Mouse (Mus musculus) CH12.LX (cell line): ENCODE measurements around the gene Gm6871. TPM values are rescaled to one million over a fixed set of nuclear protein-coding genes. Genes with fewer than 3 reads are reported as not detected.

Source experiments
- DNase-seq: peaks from one replicate; pipeline ENCODE4 v3.0.0-alpha.2; 2013; ENCODE audit errors: extremely low read depth
- H3K27ac ChIP-seq: 2 replicates; pipeline ENCODE4 v1.5.1; 2012; ENCODE audit warnings: low read depth, mild to moderate bottlenecking, control low read depth, moderate library complexity; ENCODE audit not compliant: insufficient read depth
- H3K27me3 ChIP-seq: replicated peaks from 2 replicates; pipeline ENCODE3; 2012; ENCODE audit warnings: inconsistent platforms
- H3K36me3 ChIP-seq, 2 experiments: replicated peaks in 1 of 2; 2 replicates each; pipeline versions ENCODE3 to v1.6.1; 2012; ENCODE audit warnings: inconsistent platforms in 1 of 2, low read length in 1 of 2, mild to moderate bottlenecking in 1 of 2, mixed read lengths in 1 of 2, moderate library complexity in 1 of 2; ENCODE audit not compliant: control insufficient read depth in 1 of 2, insufficient read depth in 1 of 2
- H3K4me1 ChIP-seq, 2 experiments: 2 replicates each; pipeline ENCODE4 v1.6.1; 2012; ENCODE audit warnings: inconsistent platforms in 1 of 2, moderate library complexity in 1 of 2; ENCODE audit not compliant: insufficient read depth in 2 of 2, control insufficient read depth in 1 of 2
- H3K4me2 ChIP-seq: 2 replicates; pipeline ENCODE4 v1.6.1; 2012; ENCODE audit warnings: low read depth, mild to moderate bottlenecking, control low read depth; ENCODE audit not compliant: poor library complexity, insufficient read depth, severe bottlenecking
- H3K4me3 ChIP-seq, 3 experiments: fragments of 150-350 bp in 1 of 3; sonication (generic) in 1 of 3; replicated peaks in 1 of 3; 2 replicates each; pipeline versions ENCODE3 to v1.5.1; 2011 to 2012; ENCODE audit warnings: low read depth in 2 of 3, low read length in 2 of 3, mild to moderate bottlenecking in 2 of 3, moderate library complexity in 2 of 3, control low read depth in 1 of 3, improper control_type of control experiment in 1 of 3, inconsistent platforms in 1 of 3, mixed read lengths in 1 of 3; ENCODE audit not compliant: poor library complexity in 1 of 3
- H3K79me2 ChIP-seq: replicated peaks from 2 replicates; pipeline ENCODE4 v1.6.1; 2012; ENCODE audit warnings: mild to moderate bottlenecking, moderate library complexity; ENCODE audit not compliant: control insufficient read depth, poor library complexity, insufficient read depth, severe bottlenecking; ENCODE audit errors: extremely low read depth
- H3K9ac ChIP-seq: 2 replicates; pipeline ENCODE4 v1.6.1; 2012; ENCODE audit warnings: low read depth, mild to moderate bottlenecking, control low read depth, moderate library complexity; ENCODE audit not compliant: insufficient read depth
- H3K9me3 ChIP-seq: replicated peaks from 2 replicates; pipeline ENCODE3; 2012; ENCODE audit warnings: low read length, inconsistent platforms, mixed read lengths
- BHLHE40 ChIP-seq: IDR thresholded peaks from 2 replicates; pipeline ENCODE4 v1.6.1; 2011; ENCODE audit warnings: mild to moderate bottlenecking, low read depth, low read length, improper control_type of control experiment
- CHD1 ChIP-seq: IDR thresholded peaks from 2 replicates; pipeline ENCODE4 v1.6.1; 2012; ENCODE audit warnings: low read depth, low read length, improper control_type of control experiment, inconsistent platforms
- CHD2 ChIP-seq: IDR thresholded peaks from 2 replicates; pipeline ENCODE4 v1.6.1; 2011; ENCODE audit warnings: low read length, improper control_type of control experiment
- CTCF ChIP-seq, 2 experiments: IDR thresholded peaks in 1 of 2; conservative IDR thresholded peaks in 1 of 2; 2 replicates each; pipeline ENCODE4 v1.5.1; 2011 to 2012; ENCODE audit warnings: low read depth in 2 of 2, low read length in 2 of 2, improper control_type of control experiment in 1 of 2, inconsistent platforms in 1 of 2, mild to moderate bottlenecking in 1 of 2, moderate library complexity in 1 of 2
- E2F4 ChIP-seq: IDR thresholded peaks from 2 replicates; pipeline ENCODE4 v1.6.1; 2011; ENCODE audit warnings: low read depth, low read length, improper control_type of control experiment; ENCODE audit not compliant: insufficient replicate concordance
- EP300 ChIP-seq: IDR thresholded peaks from 2 replicates; pipeline ENCODE4 v1.6.1; 2011; ENCODE audit warnings: low read length, improper control_type of control experiment
- GABPA ChIP-seq: IDR thresholded peaks from 2 replicates; pipeline ENCODE4 v1.6.1; 2012; ENCODE audit warnings: low read depth, low read length, improper control_type of control experiment, inconsistent platforms; ENCODE audit not compliant: insufficient replicate concordance
- HCFC1 ChIP-seq: IDR thresholded peaks from 2 replicates; pipeline ENCODE4 v1.6.1; 2012; ENCODE audit warnings: low read depth, mild to moderate bottlenecking, inconsistent platforms, low read length, improper control_type of control experiment
- IRF4 ChIP-seq: IDR thresholded peaks from 2 replicates; pipeline ENCODE4 v1.6.1; 2014; ENCODE audit warnings: low read depth, mild to moderate bottlenecking, inconsistent platforms, low read length, improper control_type of control experiment
- JUN ChIP-seq: IDR thresholded peaks from 2 replicates; pipeline ENCODE4 v1.6.1; 2011; ENCODE audit warnings: low read depth, mild to moderate bottlenecking, low read length, improper control_type of control experiment, moderate library complexity; ENCODE audit not compliant: insufficient read depth
- JUND ChIP-seq: conservative IDR thresholded peaks from 2 replicates; pipeline ENCODE4 v1.6.1; 2011; ENCODE audit warnings: low read depth, low read length, improper control_type of control experiment
- KAT2A ChIP-seq: IDR thresholded peaks from 2 replicates; pipeline ENCODE4 v1.6.1; 2012; ENCODE audit warnings: low read length, improper control_type of control experiment, inconsistent platforms; ENCODE audit not compliant: insufficient replicate concordance
- MEF2A ChIP-seq: IDR thresholded peaks from 2 replicates; pipeline ENCODE4 v1.6.1; 2014; ENCODE audit warnings: low read depth, mild to moderate bottlenecking, inconsistent platforms, low read length, improper control_type of control experiment, borderline replicate concordance
- NELFE ChIP-seq: IDR thresholded peaks from 2 replicates; pipeline ENCODE4 v1.6.1; 2011; ENCODE audit warnings: low read depth, low read length, improper control_type of control experiment
- NRF1 ChIP-seq: IDR thresholded peaks from 2 replicates; pipeline ENCODE4 v1.6.1; 2014; ENCODE audit warnings: low read depth, mild to moderate bottlenecking, inconsistent platforms, low read length, improper control_type of control experiment, moderate library complexity
- PAX5 ChIP-seq: IDR thresholded peaks from 2 replicates; pipeline ENCODE4 v1.6.1; 2012; ENCODE audit warnings: low read length, inconsistent platforms, mixed read lengths
- POLR2A ChIP-seq: IDR thresholded peaks from 2 replicates; pipeline ENCODE4 v1.6.1; 2011; ENCODE audit warnings: low read depth, mild to moderate bottlenecking, improper control_type of control experiment, low read length
- RAD21 ChIP-seq: IDR thresholded peaks from 2 replicates; pipeline ENCODE4 v1.6.1; 2011; ENCODE audit warnings: low read depth, mild to moderate bottlenecking, low read length, improper control_type of control experiment, moderate library complexity
- RCOR1 ChIP-seq: conservative IDR thresholded peaks from 2 replicates; pipeline ENCODE4 v1.6.1; 2012; ENCODE audit warnings: low read depth, mild to moderate bottlenecking, inconsistent platforms, low read length, improper control_type of control experiment
- SIN3A ChIP-seq: IDR thresholded peaks from 2 replicates; pipeline ENCODE4 v1.6.1; 2012; ENCODE audit warnings: low read length, improper control_type of control experiment, inconsistent platforms
- SMC3 ChIP-seq: IDR thresholded peaks from 2 replicates; pipeline ENCODE4 v1.6.1; 2011; ENCODE audit warnings: low read depth, low read length, improper control_type of control experiment
- UBTF ChIP-seq: IDR thresholded peaks from 2 replicates; pipeline ENCODE4 v1.6.1; 2012; ENCODE audit warnings: low read depth, mild to moderate bottlenecking, inconsistent platforms, low read length, improper control_type of control experiment, moderate library complexity
- USF1 ChIP-seq: IDR thresholded peaks from 2 replicates; pipeline ENCODE4 v1.6.1; 2014; ENCODE audit warnings: low read depth, mild to moderate bottlenecking, inconsistent platforms, low read length, improper control_type of control experiment
- USF2 ChIP-seq: conservative IDR thresholded peaks from 2 replicates; pipeline ENCODE4 v1.6.1; 2011; ENCODE audit warnings: low read depth, low read length, improper control_type of control experiment
- ZC3H11A ChIP-seq: IDR thresholded peaks from 2 replicates; pipeline ENCODE4 v1.6.1; 2012; ENCODE audit warnings: low read depth, mild to moderate bottlenecking, inconsistent platforms, low read length, improper control_type of control experiment
- ZKSCAN1 ChIP-seq: IDR thresholded peaks from 2 replicates; pipeline ENCODE4 v1.6.1; 2012; ENCODE audit warnings: low read depth, inconsistent platforms, low read length, improper control_type of control experiment, borderline replicate concordance
- ZMIZ1 ChIP-seq: IDR thresholded peaks from 2 replicates; pipeline ENCODE4 v1.6.1; 2012; ENCODE audit warnings: low read depth, mild to moderate bottlenecking, inconsistent platforms, low read length, improper control_type of control experiment
- ZNF384 ChIP-seq: IDR thresholded peaks from 2 replicates; pipeline ENCODE4 v1.6.1; 2012; ENCODE audit warnings: low read depth, low read length, improper control_type of control experiment, inconsistent platforms
- dilution Hi-C: fragments of 300-500 bp; cut with MboI; formaldehyde crosslinking; loops from 2 replicates; pipeline ENCODE4 v1.14.3; 2020; ENCODE audit warnings: low sequenced_read_pairs; ENCODE audit not compliant: extremely low pct_unique_long_range_greater_than_20kb, extremely low pct_ligation_motif_present
- in situ Hi-C: fragments of 300-500 bp; cut with MboI; formaldehyde crosslinking; loops from 3 replicates; pipeline ENCODE4 v1.14.3; 2019; ENCODE audit warnings: low sequenced_read_pairs, low pct_ligation_motif_present, low pct_unique_long_range_greater_than_20kb, mixed read lengths
- polyA plus RNA-seq: library from polyadenylated mRNA; unstranded; fragments of >175 nt; gene quantifications from 2 replicates; pipeline ENCODE4 v1.2.1, GENCODE M21; 2012; ENCODE audit warnings: low read depth; ENCODE audit not compliant: insufficient read length
- total RNA-seq, 2 experiments: library from RNA; depleted of rRNA; stranded (reverse); fragments of 300-350 nt in 1 of 2; fragments of >200 nt in 1 of 2; gene quantifications; 2 replicates each; pipeline ENCODE4 v1.2.3; 2012 to 2014

The Gm6871 gene
- total and polyA plus RNA-seq, 3 experiments, result not detected

GRCm38 (mm10) chr7:41512207-41512606, 61.3 kb downstream of the Gm6871 start:
- H3K4me1 ChIP-seq, result no peaks in the 10 kb centered on the region
- no peaks in the 10 kb centered on the region for H3K9me3 ChIP-seq
- no peak overlapping the region for H3K4me2 ChIP-seq
- TF ChIP-seq MEF2A, result no peak
- no peak for TF ChIP-seq SIN3A
- TF ChIP-seq NELFE, result no peak
- TF ChIP-seq USF2, result no peak
- no peak for TF ChIP-seq ZNF384
- TF ChIP-seq RAD21, result no peak
- no peak for TF ChIP-seq IRF4
- no peak for TF ChIP-seq USF1
- TF ChIP-seq CHD1, result no peak
- no peak for TF ChIP-seq EP300
- no peak for TF ChIP-seq GABPA
- TF ChIP-seq JUND, result no peak
- no peak for TF ChIP-seq HCFC1
- no peaks in the 10 kb centered on the region for H3K36me3 ChIP-seq
- no peak overlapping the region for H3K27ac ChIP-seq
- H3K9ac ChIP-seq, result no peak overlapping the region
- no peaks in the 10 kb centered on the region for H3K79me2 ChIP-seq
- no peak overlapping the region for H3K4me3 ChIP-seq
- dilution Hi-C loops (no loop called here), in situ Hi-C loops (loop anchor here (25.0 kb wide), 1 partner anchor 175 kb away; no protein-coding TSS in a partner anchor)
- DNase-seq, result no peak
- peaks cover 4% of the 10 kb centered on the region for H3K27me3 ChIP-seq

GRCm38 (mm10) chr7:41502402-41502801, 71.1 kb downstream of the Gm6871 start:
- Histone ChIP-seq H3K4me2 (no peak overlapping the region), H3K27ac (no peak overlapping the region), H3K4me3 (no peak overlapping the region), H3K36me3 (no peaks in the 10 kb centered on the region), H3K9me3 (no peaks in the 10 kb centered on the region), H3K79me2 (peaks cover 5% of the 10 kb centered on the region), H3K4me1 (peaks cover 0 to 12% of the 10 kb centered on the region in 2 experiments; a peak in 2 of 4 replicates), H3K27me3 (peaks cover 13% of the 10 kb centered on the region), H3K9ac (no peak overlapping the region)
- DNase-seq, result peak; percentile 20
- dilution Hi-C loops (no loop called here), in situ Hi-C loops (loop anchor here (25.0 kb wide), 1 partner anchor 165 kb away; no protein-coding TSS in a partner anchor)
- no peak for TF ChIP-seq POLR2A
- no peak for TF ChIP-seq ZC3H11A
- TF ChIP-seq JUND, result no peak
- peak; percentile 63 for TF ChIP-seq RAD21
- no peak for TF ChIP-seq JUN
- TF ChIP-seq BHLHE40, result no peak
- TF ChIP-seq NRF1, result no peak
- TF ChIP-seq USF2, result no peak
- no peak for TF ChIP-seq KAT2A
- TF ChIP-seq RCOR1, result no peak
- no peak for TF ChIP-seq E2F4
- no peak for TF ChIP-seq UBTF
- no peak for TF ChIP-seq HCFC1
- TF ChIP-seq ZMIZ1, result no peak
- TF ChIP-seq MEF2A, result no peak
- TF ChIP-seq EP300, result no peak
- TF ChIP-seq CHD2, result no peak
- TF ChIP-seq PAX5, result no peak
- peak in 1 of 2 experiments; percentile 63; a peak in 2 of 4 replicates for TF ChIP-seq CTCF (conservative IDR thresholded peaks at IDR 0.05 in 1 of 2, IDR thresholded peaks at IDR 0.05 in 1 of 2; ENCODE audit: low read depth in 2 of 2, low read length in 2 of 2)
- TF ChIP-seq ZKSCAN1, result no peak
- TF ChIP-seq SMC3, result peak; percentile 27; the same call in 1 of the 2 replicates
